Mouse (Mus musculus) adrenal gland, adult 2 months (tissue): ENCODE data around the gene Plekhg6. TPM values are rescaled to one million over a fixed set of nuclear protein-coding genes. Genes with fewer than 3 reads are reported as not detected.

Source experiments
- DNase-seq: peaks from one replicate; pipeline ENCODE4 v3.0.0; 2021
- polyA plus RNA-seq: library from polyadenylated mRNA; depleted of rRNA; stranded (reverse); fragments of >200 nt; gene quantifications from 2 replicates; pipeline ENCODE4 v1.2.3, GENCODE M21; 2012
- total RNA-seq, 2 experiments: library from RNA; stranded (reverse); gene quantifications; 2 replicates each; pipeline ENCODE4 v1.2.3; 2021

The Plekhg6 gene
- total and polyA plus RNA-seq, 3 experiments = 0.11 to 0.21 TPM; not detected in 1

DNA sequence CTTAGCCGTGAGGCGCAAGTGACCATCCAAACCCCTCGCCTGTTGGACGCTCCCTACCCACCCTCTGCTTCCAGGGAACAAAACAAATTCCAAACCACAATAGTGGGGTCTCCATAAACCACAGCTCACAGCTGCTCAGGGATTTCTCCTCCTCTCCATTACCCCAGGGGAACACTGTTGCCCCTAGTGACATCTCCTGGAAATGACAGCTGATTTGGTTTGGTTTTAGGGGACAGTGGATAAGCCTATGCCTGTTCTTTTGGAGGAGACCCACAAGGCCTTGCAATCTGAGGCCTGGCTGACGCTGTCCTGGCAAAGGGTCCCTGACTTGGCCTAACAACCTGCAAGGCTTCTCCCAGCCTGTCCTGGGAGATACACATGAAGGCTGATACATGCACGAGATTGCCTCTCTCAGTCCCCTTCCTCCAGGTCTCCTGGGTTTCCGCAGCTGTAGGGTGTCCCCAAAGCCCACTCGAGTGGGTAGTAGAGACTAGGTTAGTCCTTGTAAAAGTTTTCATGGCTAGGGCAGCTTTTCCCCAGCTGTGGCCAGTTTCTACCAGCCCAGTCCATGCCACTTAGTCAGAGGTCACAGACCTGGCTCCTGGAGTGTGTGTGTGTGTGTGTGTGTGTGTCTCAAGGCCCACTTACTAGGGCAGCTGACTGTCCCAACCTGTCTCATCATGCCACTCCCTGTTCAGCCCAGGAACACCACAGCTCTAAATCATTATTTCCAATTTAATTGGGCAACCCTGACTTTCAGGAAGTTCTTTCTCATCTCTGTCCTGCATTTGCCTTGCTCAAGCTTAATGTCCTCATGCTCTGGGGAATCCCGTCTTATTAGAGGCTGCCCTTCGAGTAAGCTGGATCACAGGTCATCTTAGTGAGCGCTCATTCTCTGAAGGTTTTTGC is 4.7 kb upstream of the Plekhg6 start:
- DNase-seq = peak; percentile 68

- no peak for DNase-seq
Observed at GRCm38 (mm10) chr6:125382024-125382423, 1.4 kb upstream of the Plekhg6 start.

DNA sequence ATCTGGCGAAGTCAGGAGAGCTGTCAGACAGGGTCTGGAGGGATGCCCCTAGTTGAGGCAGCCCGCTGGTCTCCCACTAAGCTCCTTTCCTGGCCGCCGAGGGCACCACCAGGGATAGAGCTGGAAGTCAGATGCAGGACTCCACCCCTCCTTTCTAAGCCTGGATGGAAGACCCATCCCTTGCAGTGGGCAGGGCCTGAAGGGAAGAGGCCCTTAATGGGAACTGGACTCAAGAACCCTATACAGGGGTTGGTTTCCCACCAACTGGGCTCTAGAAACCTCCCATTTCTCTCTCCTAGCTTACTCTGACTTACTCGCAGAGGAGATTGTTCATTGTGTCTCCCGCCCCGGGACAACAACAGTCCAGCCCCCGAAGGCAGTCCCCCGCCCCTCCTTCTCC is 812 bp downstream of the Plekhg6 start:
- no peak for DNase-seq

GRCm38 (mm10) chr6:125378621-125379020 is 2.0 kb downstream of the Plekhg6 start:
- no peak for DNase-seq

DNA sequence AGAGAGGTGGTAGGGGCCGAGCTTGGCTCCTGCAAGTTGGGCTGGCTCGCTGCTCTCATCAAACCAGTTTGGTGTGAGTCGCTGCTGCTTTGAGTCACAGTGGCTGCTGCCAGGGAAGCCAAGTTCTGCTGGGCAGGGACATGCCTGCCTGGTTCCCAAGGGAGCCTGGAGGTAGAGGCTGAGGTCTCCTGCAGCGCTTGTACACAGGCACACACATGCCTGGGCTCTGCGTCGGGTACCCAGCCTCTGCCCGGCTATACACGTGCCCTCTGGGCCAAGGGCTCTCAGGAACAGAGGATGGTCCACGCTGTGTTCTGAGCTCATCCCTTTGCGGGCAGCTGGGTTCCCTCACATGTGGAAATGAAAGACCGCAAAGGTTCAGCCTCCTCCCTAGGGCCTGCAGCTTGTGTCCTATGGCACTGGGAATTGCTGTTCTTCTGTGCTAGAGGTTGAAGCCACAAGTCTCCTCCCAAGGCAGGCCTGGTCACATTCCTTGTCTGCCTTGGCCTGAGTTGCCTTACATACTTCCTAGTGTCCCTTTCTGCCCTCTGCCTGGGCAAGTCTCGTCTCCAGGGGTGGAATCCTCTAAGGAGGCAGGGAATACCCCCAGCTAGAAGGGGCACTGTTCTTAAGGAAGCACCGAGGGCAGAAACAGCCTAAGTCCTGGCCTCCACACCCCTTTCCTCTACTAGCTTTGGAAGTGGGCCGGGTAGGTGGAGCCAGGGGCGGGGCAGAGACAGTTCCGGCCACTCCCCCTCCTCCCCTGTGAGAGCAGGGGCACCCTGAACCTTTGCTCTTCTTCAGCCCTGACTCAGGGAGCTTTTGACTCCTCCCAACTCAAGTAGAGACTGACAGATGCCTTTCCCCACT is 2.8 kb downstream of the Plekhg6 start:
- peak; percentile 88 for DNase-seq

GRCm38 (mm10) chr6:125377042-125377441 is 3.6 kb downstream of the Plekhg6 start:
- DNase-seq = no peak

GRCm38 (mm10) chr6:125367758-125368371 is 12.7 kb downstream of the Plekhg6 start:
- DNase-seq = no peak

DNA sequence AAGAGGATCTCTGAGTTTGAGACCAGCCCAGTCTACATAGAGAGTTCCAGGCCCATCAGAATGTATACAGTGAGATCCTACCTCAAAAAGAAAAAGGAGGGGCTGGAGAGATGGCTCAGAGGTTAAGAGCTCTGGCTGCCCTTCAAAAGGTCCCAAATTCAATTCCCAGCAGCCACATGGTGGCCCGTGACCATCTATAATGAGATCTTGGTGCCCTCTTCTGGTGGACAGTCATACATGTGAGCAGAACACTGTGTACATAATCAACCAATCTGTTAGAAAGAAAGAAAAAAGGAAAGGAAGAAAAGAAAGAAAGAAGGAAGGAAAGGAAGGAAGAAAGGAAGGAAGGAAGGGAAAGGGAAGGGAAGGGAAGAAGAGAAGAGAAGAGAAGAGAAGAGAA is 14.5 kb downstream of the Plekhg6 start:
- DNase-seq = no peak

DNA sequence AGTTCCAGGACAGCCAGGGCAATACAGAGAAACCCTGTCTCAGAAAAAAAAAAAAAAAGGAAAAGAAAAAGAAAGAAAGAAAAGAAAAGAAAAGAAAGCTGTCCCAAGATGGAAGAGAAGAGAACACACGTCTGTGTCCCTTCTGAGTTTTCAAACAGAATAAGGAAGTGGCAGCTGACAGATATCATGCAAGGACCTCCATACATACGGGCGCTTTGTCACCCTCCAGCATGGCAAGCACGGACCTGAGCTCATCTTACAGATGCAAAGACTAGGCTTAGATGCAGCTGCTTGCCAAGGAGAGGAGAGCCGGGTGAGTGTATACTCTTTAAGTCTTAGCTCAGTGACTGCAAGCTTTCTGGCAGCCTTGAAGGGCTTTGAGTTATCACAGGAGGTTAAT is 15.1 kb downstream of the Plekhg6 start:
- no peak for DNase-seq

DNA sequence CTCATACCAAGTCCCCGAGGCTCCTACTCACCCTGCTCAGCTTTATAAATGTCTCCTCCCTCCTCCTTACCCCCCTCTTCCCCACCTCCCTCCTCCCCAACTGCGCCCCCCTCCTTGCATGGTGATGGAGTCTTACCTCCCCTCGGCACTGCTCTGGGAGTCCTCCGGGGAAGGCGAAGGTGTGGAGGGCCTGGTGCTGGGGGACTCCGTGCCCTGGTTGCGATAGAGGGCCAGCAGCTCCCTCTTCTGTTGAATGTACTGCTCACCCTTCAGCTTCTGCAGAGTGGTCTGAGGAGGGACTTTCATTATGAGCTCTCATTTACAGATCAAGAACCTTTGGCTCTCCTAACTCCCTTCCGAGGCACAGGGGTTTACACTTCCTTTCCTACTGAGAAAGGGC is 16.1 kb downstream of the Plekhg6 start:
- DNase-seq = no peak

DNA sequence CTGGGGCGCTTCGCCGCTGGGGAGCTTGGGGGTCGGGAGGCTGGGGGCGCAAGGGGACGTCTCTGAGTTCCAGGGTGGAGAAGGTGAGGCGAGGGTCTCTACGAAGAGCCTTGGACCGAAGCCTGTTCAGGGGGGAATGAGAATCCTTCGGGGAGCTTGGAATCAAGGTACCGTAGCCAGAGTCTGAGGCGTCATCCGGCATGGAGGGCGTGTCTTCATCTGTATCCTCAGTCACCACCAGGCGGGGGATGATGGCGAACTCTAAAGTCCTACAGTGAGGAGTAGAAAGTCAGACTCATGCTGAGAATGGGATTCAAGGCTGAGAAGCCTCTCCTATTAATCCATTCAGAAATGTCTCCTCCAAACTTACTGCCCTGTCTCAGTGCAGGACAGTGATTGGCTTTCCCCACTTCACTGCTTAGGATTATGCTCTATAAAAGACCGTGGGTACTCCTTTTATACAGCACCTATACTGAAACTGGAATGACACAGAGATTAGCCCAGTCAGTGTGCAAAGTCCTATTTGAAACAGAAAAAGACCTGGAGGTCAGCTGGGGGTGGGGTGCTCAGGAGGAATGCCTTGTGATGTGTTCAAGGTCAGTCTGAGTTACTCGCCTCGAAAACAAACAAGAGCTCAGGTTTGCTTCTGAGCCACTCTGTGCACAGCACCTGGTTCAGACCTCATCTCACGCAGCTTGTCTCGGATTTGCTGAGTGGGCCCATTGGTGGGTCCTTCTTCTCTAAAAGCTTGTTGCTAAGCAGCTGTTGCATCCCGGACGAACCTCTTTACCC is 16.9 kb downstream of the Plekhg6 start:
- DNase-seq = no peak

- no peak for DNase-seq
Observed at GRCm38 (mm10) chr6:125363021-125363420, 17.6 kb downstream of the Plekhg6 start.

DNA sequence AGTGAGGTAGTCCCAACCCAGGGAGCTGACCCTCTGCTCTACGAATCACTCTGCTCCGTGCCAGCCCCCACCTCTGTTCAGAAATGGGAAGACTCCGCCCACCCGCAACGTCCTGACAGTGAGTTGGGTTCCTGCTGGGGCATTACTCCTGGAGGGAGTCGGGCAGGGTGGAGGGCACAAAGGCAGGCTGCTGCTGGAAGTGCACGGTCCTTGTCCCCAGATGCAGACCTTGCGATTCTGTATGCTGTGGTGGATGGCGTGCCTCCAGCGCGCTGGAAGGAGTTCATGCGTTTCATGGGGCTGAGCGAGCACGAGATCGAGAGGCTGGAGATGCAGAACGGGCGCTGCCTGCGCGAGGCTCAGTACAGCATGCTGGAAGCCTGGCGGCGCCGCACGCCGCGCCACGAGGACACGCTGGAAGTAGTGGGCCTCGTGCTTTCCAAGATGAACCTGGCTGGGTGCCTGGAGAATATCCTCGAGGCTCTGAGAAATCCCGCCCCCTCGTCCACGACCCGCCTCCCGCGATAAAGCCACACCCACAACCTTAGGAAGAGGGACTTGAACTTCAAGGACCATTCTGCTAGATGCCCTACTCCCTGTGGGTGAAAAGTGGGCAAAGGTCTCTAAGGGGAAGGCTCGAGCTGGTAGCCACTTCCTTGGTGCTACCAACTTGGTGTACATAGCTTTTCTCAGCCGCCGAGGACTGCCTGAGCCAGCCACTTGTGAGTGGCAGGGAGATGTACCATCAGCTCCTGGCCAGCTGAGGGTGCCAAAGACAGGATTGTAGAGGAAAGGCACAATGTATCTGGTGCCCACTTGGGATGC is 18.9 kb downstream of the Plekhg6 start:
- peak; percentile 74 for DNase-seq

- DNase-seq = no peak
Observed at GRCm38 (mm10) chr6:125360846-125361245, 19.7 kb downstream of the Plekhg6 start.

DNA sequence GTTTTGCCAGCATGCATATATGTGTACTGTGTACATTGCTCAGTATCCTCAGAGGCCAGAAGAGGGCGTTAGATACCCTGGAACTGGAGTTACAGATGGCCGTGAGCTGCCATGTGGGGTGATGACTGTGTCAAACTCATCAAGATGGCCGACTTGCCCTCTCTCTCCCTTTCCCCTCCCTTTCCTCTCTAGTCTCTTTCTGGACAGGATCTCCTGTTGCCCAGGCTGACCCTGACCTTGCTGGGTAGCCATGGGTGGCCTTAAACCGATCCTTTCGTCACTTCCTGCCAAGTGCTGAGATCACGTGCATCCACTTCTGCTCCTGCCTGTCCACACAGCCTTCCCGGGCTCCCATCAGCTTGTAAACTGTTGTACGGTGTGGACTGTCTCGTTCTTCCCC is 20.6 kb downstream of the Plekhg6 start:
- peak; percentile 82 for DNase-seq

DNA sequence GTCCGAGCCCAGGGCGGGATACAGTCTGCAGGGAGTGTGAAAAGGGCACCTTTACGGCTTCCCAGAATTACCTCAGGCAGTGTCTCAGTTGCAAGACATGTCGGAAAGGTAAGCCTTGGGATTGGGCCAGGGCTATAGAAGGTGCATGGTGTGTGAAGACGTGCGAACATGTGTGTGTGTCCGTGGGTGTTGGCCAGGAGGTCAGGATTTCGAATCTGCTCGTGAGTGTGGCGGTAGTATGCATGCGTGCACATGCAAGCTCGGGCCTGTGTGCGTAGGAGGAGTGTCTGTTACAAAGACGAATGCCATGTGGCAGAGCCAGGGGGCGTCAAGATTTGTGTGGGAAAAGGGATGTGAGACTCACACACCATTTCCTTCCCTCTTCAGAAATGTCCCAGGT is 23.3 kb downstream of the Plekhg6 start:
- no peak for DNase-seq

DNA sequence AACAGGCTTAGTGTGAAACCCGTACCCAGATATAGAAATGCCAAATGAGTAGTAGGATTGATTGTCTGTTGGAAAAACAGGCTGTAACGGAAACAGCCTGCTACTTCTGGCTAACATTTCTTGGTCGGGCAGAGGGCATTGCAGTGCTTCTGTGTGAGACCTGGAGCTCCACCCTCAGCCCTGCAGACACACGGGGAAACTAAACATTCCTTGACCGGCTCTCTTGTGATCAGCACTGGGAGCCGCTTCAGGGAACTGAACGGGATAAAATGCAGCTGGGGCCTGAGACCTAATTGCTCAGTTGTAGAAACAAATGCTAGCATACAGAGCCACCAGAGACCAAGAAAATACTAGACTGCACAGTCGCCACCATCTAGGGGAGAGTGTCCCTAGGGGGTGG is 24.3 kb downstream of the Plekhg6 start:
- no peak for DNase-seq

DNA sequence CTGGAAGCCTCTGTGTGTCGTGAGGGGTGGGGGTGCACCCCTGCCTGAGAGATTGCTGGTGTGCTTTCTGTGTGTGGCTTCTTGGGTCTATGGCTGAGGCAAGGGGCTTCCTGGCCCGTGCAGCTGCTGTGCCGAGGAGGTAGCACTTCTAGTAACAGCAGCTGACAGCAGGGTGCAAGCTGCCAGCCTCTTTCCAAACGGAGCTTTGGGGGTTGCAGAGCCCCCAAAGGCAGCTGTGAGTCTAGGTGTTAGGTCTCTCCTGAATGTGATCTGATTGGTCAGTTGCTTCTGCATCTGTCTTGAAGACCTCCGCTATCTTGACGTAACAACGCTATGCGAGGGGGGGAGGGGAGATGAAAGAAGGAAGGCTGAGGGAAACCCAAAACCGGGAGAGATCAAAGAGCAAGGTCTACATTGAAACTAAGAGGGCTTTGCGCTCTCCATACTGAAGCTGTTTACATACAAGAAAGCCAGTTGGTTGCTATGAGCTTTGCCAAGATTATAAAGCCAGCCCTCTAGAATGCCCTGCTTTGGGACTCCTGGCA is 25.3 kb downstream of the Plekhg6 start:
- DNase-seq = no peak

- DNase-seq = peak; percentile 91
Observed at GRCm38 (mm10) chr6:125354352-125355151, 26.0 kb downstream of the Plekhg6 start.

- DNase-seq = no peak
Observed at GRCm38 (mm10) chr6:125353655-125354054, 26.9 kb downstream of the Plekhg6 start.
